Mouse (Mus musculus): Measurements from ENCODE around the gene Tbc1d22a.

DNA sequence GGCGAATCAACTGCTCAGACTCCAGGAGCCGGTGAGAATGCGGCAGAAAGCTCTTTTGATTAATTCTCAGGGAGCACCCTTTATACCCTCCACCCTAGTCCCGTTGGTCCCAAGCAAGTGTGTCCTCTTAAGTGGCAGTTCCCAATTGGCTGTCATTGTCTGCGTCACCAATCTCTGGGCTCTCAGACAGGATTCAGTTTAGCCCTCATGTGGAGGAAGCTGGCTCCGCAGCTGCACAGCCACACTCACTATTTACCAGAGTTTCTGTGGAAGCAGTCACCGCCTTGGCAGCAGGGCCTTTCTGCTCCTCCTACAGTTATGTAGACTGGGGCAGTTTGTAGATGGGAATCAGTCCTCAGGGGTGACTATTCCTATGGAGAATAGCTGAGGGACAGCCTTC lies 256.9 kb downstream of the Tbc1d22a start:
- no peak for TF ChIP-seq POLR2A (IDR thresholded peaks at IDR 0.05; ENCODE audit: low read depth, low read length)
- no peak for TF ChIP-seq CTCF (IDR thresholded peaks at IDR 0.05; ENCODE audit: extremely low read depth, insufficient read depth, insufficient read length, insufficient replicate concordance)

All from spleen, adult 2 months (tissue).